Mouse (Mus musculus) layer of hippocampus, adult 9-11 months (tissue): ENCODE measurements around the gene Ly86.

Source experiments
- DNase-seq: peaks from one replicate; pipeline ENCODE4 v3.0.0; 2022

Ly86 gene

DNA sequence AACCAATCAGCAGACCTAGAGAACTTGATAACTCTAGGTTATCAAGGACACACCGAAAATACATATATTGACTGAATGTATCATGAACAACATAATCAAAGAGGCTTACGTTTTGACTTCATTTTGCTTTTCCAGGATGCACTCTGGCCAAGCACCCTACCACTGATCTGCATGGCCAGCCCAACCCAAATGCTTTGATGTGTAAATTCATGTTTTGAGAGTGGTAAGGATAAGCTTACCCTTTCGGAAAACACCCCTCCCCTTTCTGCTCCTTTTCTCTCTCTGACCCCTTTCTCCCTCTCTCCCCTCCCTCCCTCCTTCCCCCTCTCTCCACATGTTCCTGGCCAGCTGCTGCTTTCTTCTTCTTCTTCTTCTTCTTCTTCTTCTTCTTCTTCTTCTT lies 88.1 kb downstream of the Ly86 start:
- DNase-seq = no peak

GRCm38 (mm10) chr13:37433730-37434129 lies 88.7 kb downstream of the Ly86 start:
- no peak for DNase-seq

DNA sequence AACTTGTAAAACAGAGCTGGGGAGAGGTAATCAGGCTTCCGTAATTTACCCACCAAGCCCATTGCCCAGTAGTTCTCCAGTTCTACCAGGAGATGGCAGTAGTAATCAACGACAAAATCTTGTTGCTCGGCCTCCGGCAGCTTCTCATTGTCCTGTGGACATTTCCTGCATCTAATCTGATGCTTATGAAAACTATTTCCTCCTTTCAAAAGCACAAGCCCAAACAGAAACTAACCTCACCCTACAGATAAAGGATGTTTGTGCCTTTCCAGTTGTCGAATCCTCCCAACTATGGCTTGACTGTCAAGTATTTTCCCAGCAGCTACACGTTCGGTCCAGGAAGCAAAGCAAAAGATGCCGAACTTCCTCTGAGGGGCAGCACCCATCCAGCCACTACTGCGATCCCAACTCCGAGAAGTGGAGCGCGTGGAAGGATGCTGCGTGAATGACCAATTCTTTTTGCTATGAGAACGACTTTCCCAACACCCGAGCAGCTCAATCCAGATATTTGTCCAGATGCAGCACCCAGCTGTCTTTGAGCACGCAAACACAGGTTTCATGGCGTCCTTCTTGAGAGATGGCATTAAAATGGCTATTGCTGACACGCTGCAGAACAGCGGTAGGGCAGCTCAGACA lies 89.2 kb downstream of the Ly86 start:
- DNase-seq = peak; percentile 61

DNA sequence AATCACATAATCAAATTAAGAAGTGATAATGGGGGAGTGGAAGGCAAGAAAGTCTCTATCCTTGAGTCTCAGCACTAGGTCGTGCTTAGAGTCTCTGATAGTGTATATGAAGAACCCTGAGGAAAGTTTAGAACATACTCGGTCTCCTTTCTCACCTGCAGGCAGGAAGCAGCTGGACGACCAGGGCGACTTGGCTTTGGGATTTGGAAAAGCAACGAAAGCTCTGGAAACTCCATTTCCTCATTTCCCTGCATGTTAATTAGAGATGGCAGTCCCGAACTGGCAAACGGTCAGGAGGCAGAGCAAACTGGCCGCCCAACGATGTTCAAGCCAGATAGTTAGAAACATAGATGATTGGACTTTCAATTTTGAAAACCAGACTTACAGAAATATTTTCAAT lies 89.8 kb downstream of the Ly86 start:
- no peak for DNase-seq

- no peak for DNase-seq
These were observed 91.4 kb downstream of the Ly86 start for GRCm38 (mm10) chr13:37436267-37437013.

GRCm38 (mm10) chr13:37438788-37439187 lies 93.8 kb downstream of the Ly86 start:
- DNase-seq = no peak

DNA sequence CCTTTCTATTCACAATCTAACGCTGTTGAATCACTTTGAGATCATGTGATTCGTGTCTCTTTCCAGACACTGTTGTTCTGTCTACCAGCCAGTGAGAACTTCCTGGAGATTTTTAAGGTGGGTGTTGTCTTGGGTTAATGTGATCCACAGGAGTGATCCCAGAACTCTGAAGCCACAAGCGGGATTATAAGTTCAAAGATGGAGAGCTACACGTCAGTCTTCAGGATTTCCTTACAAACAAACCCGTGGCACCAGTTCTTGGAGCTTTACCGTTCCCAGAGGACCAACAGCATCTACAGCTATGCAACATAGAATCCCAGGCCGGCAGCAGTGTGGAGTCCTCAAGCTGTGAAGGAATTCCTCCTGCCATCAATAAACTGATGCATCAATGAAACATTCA lies 94.5 kb downstream of the Ly86 start:
- DNase-seq = no peak

DNA sequence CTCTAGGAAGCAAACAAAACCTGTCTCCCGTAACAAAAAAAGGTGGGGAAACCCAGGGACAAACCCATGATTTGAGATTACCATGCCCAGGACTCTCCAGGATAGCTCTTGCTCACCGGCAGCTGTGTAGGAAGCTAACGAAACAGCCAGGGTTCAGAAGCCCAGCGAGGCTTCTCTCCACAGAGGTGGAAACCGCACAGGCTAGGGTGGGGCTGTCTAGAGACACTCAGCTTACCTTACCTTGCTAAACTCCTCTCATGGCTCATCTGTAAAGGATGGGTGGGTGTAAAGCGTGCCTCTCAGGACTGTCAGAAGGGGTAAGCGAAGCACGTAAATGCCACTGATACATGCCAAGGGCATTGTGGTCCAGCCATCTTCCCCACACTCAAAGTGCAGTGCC lies 94.9 kb downstream of the Ly86 start:
- DNase-seq = no peak

- no peak for DNase-seq
These were observed 95.7 kb downstream of the Ly86 start for GRCm38 (mm10) chr13:37440593-37441307.

GRCm38 (mm10) chr13:37442058-37442457 lies 97.0 kb downstream of the Ly86 start:
- DNase-seq = no peak

- no peak for DNase-seq
These were observed 97.5 kb downstream of the Ly86 start for GRCm38 (mm10) chr13:37442531-37442930.

- DNase-seq = no peak
These were observed 101.8 kb downstream of the Ly86 start for GRCm38 (mm10) chr13:37446699-37447258.

GRCm38 (mm10) chr13:37451021-37451420 lies 106.0 kb downstream of the Ly86 start:
- no peak for DNase-seq

DNA sequence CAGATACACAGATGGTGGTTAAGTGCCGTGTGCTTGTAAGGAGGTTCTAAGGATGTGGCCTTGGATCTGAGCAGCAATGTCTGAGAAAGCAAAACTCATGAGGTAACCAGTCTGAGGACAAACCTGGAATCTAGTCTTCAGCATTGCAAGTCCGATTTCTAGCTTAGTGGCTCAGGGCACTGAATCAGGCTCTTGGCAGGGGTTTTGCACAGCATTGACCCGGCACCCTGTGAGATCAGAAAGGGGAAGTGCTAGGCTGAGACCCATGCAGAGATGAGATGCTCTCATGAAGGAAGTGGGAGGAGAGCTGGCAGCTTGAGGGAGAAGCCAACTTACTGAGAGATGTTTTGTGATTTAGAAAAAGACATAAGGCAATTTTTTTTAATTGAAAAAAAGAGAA lies 106.5 kb downstream of the Ly86 start:
- peak; percentile 69 for DNase-seq

GRCm38 (mm10) chr13:37452022-37452941 lies 107.3 kb downstream of the Ly86 start:
- peak; percentile 53 for DNase-seq

DNA sequence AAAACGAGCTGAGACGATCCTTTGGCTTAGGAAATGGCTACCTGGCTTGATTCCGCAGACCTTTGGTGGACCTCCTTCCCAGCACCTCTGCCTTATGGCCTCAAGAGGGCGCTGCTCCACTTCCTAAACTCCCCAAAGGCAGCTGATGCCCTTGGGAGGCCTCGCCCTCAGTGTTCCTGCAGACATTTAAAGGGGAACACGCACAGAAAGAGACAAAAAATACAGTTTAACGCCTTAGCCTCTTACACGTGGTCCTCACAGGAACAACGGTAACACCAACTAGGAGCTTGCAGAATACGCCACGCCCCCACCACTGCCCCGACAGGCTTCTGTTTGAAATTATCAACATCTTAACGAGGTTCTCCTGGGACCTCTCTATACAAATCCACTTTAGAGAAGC lies 108.2 kb downstream of the Ly86 start:
- DNase-seq = peak; percentile 82

GRCm38 (mm10) chr13:37454356-37454755 lies 109.3 kb downstream of the Ly86 start:
- no peak for DNase-seq

- DNase-seq = no peak
These were observed 110.6 kb downstream of the Ly86 start for GRCm38 (mm10) chr13:37455561-37455960.

GRCm38 (mm10) chr13:37457007-37457827 lies 112.2 kb downstream of the Ly86 start:
- DNase-seq = peak; percentile 52

DNA sequence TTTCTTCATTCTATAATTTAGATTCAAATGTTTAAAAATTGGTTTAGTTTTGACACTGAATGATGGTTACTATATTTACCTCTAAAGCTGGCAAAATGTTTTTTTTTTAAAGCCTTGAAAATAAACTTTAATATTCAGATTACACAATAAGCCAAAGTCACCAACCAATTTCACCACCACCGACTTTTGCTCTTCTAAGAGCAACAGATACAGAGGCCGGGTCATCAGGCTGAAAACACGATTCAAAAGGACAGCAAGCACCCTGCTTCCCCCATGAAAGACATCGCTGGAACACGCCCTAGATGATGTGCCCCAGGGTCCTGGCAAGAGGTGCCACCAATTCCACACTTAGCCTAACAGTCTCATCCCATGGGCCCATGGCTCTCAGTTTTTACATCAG lies 113.5 kb downstream of the Ly86 start:
- DNase-seq = no peak

GRCm38 (mm10) chr13:37459022-37459421 lies 114.0 kb downstream of the Ly86 start:
- DNase-seq = no peak
